Mouse (Mus musculus): ENCODE results near the gene Akap9. TPM values are rescaled to one million over a fixed set of nuclear protein-coding genes. Genes with fewer than 3 reads are reported as not detected.

Gene Akap9
- polyA plus RNA-seq, 1 experiment = 3.0 TPM

DNA sequence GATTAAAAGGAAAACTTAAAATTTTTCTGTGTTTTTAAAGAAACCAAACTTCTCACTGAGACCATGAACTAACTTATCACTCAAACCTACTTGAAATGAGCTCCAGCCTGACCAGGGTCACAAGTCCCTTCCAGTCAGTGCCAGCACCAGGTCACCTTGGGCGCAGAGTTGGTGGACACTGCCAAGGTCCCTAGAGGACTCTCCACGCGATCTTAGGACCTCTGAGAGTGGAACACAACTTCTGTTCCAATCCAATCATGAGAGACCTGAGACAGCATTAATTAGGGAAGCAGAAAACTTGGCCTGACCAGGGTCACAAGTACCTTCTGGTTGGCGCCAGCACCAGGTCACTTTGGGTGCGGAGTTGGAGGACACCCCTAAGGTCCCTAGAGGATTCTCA lies 166.6 kb downstream of the Akap9 start:
- no peaks in the 10 kb centered on the region for H3K27me3 ChIP-seq (ENCODE audit: control insufficient read depth, insufficient read depth, insufficient read length)
- TF ChIP-seq POLR2A (IDR thresholded peaks at IDR 0.05; ENCODE audit: insufficient read length, low read depth) (no peak), MYOG (IDR thresholded peaks at IDR 0.05; ENCODE audit: control insufficient read depth in 1 of 3, insufficient read depth in 1 of 3, insufficient read length in 2 of 3, low read depth in 2 of 3) (no peak), SRF (IDR thresholded peaks at IDR 0.05; ENCODE audit: control insufficient read depth, insufficient read length, low read depth) (no peak), CEBPB (IDR thresholded peaks at IDR 0.05; ENCODE audit: insufficient read depth, poor library complexity, severe bottlenecking) (no peak), POLR2AphosphoS2 (IDR thresholded peaks at IDR 0.05; ENCODE audit: insufficient read length, low read depth) (no peak), TCF12 (IDR thresholded peaks at IDR 0.05; ENCODE audit: insufficient read depth, poor library complexity, severe bottlenecking) (no peak), MYOD1 (IDR thresholded peaks at IDR 0.05; ENCODE audit: control insufficient read depth in 1 of 3, insufficient read length in 2 of 3, low read depth in 2 of 3) (no peak), USF1 (IDR thresholded peaks at IDR 0.05; ENCODE audit: low read depth) (no peak), MAX (IDR thresholded peaks at IDR 0.05; ENCODE audit: low read depth) (no peak)
- H3K4me2 ChIP-seq (ENCODE audit: low read depth) = no peak overlapping the region
- no peak overlapping the region for H3K4me3 ChIP-seq
- peaks cover 27% of the 10 kb centered on the region for H3K36me3 ChIP-seq (ENCODE audit: control insufficient read depth, insufficient read depth)
- peaks cover 80% of the 10 kb centered on the region for H3K79me2 ChIP-seq (ENCODE audit: control insufficient read depth, insufficient read depth)
- no peak overlapping the region for H3ac ChIP-seq (ENCODE audit: control insufficient read depth, insufficient read length)

DNA sequence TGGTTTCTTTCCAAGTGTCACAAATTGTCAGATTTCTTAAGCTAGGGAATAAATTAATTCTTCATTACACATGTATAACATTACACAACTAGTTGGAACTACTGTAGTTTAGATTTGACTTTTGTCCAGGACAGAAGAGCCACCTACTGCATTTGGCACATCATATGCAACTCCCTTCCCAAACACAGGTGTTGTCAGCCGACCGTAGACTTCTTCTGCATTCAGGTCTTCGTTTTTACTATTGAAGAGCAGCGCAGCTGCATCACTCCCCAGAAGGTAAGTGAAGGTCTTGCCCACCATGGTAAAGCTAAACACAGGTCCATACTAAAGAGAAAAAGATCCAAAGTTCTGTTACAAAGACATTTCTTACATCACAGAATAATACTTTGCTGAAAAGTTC lies 173.2 kb downstream of the Akap9 start:
- Histone ChIP-seq H3K27me3 (ENCODE audit: control insufficient read depth, insufficient read depth, insufficient read length) (no peaks in the 10 kb centered on the region), H3K79me2 (ENCODE audit: control insufficient read depth, insufficient read depth) (peaks cover 65% of the 10 kb centered on the region), H3K36me3 (ENCODE audit: control insufficient read depth, insufficient read depth) (peaks cover 35% of the 10 kb centered on the region), H3ac (ENCODE audit: control insufficient read depth, insufficient read length) (no peak overlapping the region), H3K4me2 (ENCODE audit: low read depth) (peak overlapping the region; percentile 35), H3K4me3 (no peak overlapping the region)
- no peak for TF ChIP-seq TCF12 (IDR thresholded peaks at IDR 0.05; ENCODE audit: insufficient read depth, poor library complexity, severe bottlenecking)
- TF ChIP-seq MAX (IDR thresholded peaks at IDR 0.05; ENCODE audit: low read depth) = no peak
- TF ChIP-seq SRF (IDR thresholded peaks at IDR 0.05; ENCODE audit: control insufficient read depth, insufficient read length, low read depth) = no peak
- no peak for TF ChIP-seq POLR2A (IDR thresholded peaks at IDR 0.05; ENCODE audit: insufficient read length, low read depth)

DNA sequence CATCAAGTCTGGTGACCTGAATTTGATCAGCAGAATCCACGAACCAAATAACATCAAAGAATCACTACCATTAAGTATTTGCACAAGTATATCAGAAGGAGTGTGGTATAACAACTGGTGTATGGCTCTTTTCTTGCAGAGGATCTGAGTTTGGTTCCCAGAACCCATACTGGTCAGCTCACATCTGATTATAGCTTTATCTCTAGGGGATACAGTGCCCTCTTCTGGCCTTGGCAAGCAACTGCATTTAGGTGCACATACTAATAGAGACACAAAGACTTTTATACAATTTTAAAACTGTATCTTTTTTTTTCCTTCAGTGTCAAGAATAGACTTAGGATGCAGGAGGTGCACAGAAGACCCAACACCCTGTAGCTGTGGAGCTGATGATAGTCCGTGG lies 173.9 kb downstream of the Akap9 start:
- Histone ChIP-seq H3K4me2 (ENCODE audit: low read depth) (peak overlapping the region; percentile 61), H3K27me3 (ENCODE audit: control insufficient read depth, insufficient read depth, insufficient read length) (no peaks in the 10 kb centered on the region), H3K79me2 (ENCODE audit: control insufficient read depth, insufficient read depth) (peaks cover 62% of the 10 kb centered on the region), H3ac (ENCODE audit: control insufficient read depth, insufficient read length) (no peak overlapping the region), H3K36me3 (ENCODE audit: control insufficient read depth, insufficient read depth) (peaks cover 35% of the 10 kb centered on the region), H3K4me3 (no peak overlapping the region)
- TF ChIP-seq CEBPB (IDR thresholded peaks at IDR 0.05; ENCODE audit: insufficient read depth, poor library complexity, severe bottlenecking) = no peak
- no peak for TF ChIP-seq TCF3 (IDR thresholded peaks at IDR 0.05; ENCODE audit: insufficient read length, low read depth)
- no peak for TF ChIP-seq MYOD1 (IDR thresholded peaks at IDR 0.05; ENCODE audit: control insufficient read depth in 1 of 3, insufficient read length in 2 of 3, low read depth in 2 of 3)
- no peak for TF ChIP-seq TCF12 (IDR thresholded peaks at IDR 0.05; ENCODE audit: insufficient read depth, poor library complexity, severe bottlenecking)
- TF ChIP-seq POLR2A (IDR thresholded peaks at IDR 0.05; ENCODE audit: insufficient read length, low read depth) = no peak
- TF ChIP-seq POLR2AphosphoS2 (IDR thresholded peaks at IDR 0.05; ENCODE audit: insufficient read length, low read depth) = no peak
- TF ChIP-seq MYOG (IDR thresholded peaks at IDR 0.05; ENCODE audit: control insufficient read depth in 1 of 3, insufficient read depth in 1 of 3, insufficient read length in 2 of 3, low read depth in 2 of 3) = no peak
- TF ChIP-seq E2F4 (IDR thresholded peaks at IDR 0.05; ENCODE audit: insufficient read depth) = no peak
- no peak for TF ChIP-seq SRF (IDR thresholded peaks at IDR 0.05; ENCODE audit: control insufficient read depth, insufficient read length, low read depth)
- TF ChIP-seq MAX (IDR thresholded peaks at IDR 0.05; ENCODE audit: low read depth) = no peak
- TF ChIP-seq USF1 (IDR thresholded peaks at IDR 0.05; ENCODE audit: low read depth) = no peak
- no peak for TF ChIP-seq REST (IDR thresholded peaks at IDR 0.05; ENCODE audit: insufficient read depth, insufficient read length)

- Histone ChIP-seq H3K4me3 (peak overlapping the region; percentile 92), H3K4me2 (ENCODE audit: low read depth) (peak overlapping the region; percentile 61), H3K36me3 (ENCODE audit: control insufficient read depth, insufficient read depth) (peaks cover 35% of the 10 kb centered on the region), H3K27me3 (ENCODE audit: control insufficient read depth, insufficient read depth, insufficient read length) (no peaks in the 10 kb centered on the region), H3ac (ENCODE audit: control insufficient read depth, insufficient read length) (peak overlapping the region; percentile 77), H3K79me2 (ENCODE audit: control insufficient read depth, insufficient read depth) (peaks cover 48% of the 10 kb centered on the region)
- TF ChIP-seq USF1 (IDR thresholded peaks at IDR 0.05; ENCODE audit: low read depth) (no peak), POLR2AphosphoS2 (IDR thresholded peaks at IDR 0.05; ENCODE audit: insufficient read length, low read depth) (no peak), SRF (IDR thresholded peaks at IDR 0.05; ENCODE audit: control insufficient read depth, insufficient read length, low read depth) (no peak), MYOD1 (IDR thresholded peaks at IDR 0.05; ENCODE audit: control insufficient read depth in 1 of 3, insufficient read length in 2 of 3, low read depth in 2 of 3) (peak in 1 of 3 experiments; percentile 20), CEBPB (IDR thresholded peaks at IDR 0.05; ENCODE audit: insufficient read depth, poor library complexity, severe bottlenecking) (no peak), E2F4 (IDR thresholded peaks at IDR 0.05; ENCODE audit: insufficient read depth) (no peak), MAX (IDR thresholded peaks at IDR 0.05; ENCODE audit: low read depth) (no peak), TCF3 (IDR thresholded peaks at IDR 0.05; ENCODE audit: insufficient read length, low read depth) (no peak), MYOG (IDR thresholded peaks at IDR 0.05; ENCODE audit: control insufficient read depth in 1 of 3, insufficient read depth in 1 of 3, insufficient read length in 2 of 3, low read depth in 2 of 3) (peak in 2 of 3 experiments; percentile 1 to 3)
These were observed 175.9 kb downstream of the Akap9 start for GRCm38 (mm10) chr5:4103626-4104340.
